Mouse (Mus musculus) mesoderm, embryonic 11.5 days (tissue): ENCODE measurements around the gene Cdkn1a.
"Not testable (repeated sequence)": the region's sequence is repeated elsewhere in the genome, so short reads cannot be mapped to it uniquely, and the experiment has no call there.

Experiments used
- DNase-seq: peaks from one replicate; pipeline ENCODE4 v3.0.0-alpha.2; 2012; ENCODE audit warnings: low read depth, low spot score

Gene Cdkn1a

GRCm38 (mm10) chr17:29081618-29082381 lies 9.0 kb upstream of the Cdkn1a start:
- DNase-seq, result no peak

- DNase-seq, result no peak
Measured at GRCm38 (mm10) chr17:29083586-29083985, 7.2 kb upstream of the Cdkn1a start.

GRCm38 (mm10) chr17:29084656-29085055 lies 6.1 kb upstream of the Cdkn1a start:
- no peak for DNase-seq

- DNase-seq, result no peak
Measured at GRCm38 (mm10) chr17:29085266-29085665, 5.5 kb upstream of the Cdkn1a start.

GRCm38 (mm10) chr17:29086916-29087315 lies 3.9 kb upstream of the Cdkn1a start:
- DNase-seq, result no peak

- no peak for DNase-seq
Measured at GRCm38 (mm10) chr17:29091348-29091944, 670 bp downstream of the Cdkn1a start.

- no peak for DNase-seq
Measured at GRCm38 (mm10) chr17:29092497-29092896, 1.7 kb downstream of the Cdkn1a start.

- DNase-seq, result peak; percentile 85
Measured at GRCm38 (mm10) chr17:29093110-29093952, 2.6 kb downstream of the Cdkn1a start.

GRCm38 (mm10) chr17:29093961-29094309 lies 3.2 kb downstream of the Cdkn1a start:
- DNase-seq, result no peak

GRCm38 (mm10) chr17:29094310-29095181 lies 3.8 kb downstream of the Cdkn1a start:
- no peak for DNase-seq

GRCm38 (mm10) chr17:29095201-29095733 lies 4.5 kb downstream of the Cdkn1a start:
- DNase-seq, result peak; percentile 90

GRCm38 (mm10) chr17:29096245-29096644 lies 5.5 kb downstream of the Cdkn1a start:
- DNase-seq, result no peak

GRCm38 (mm10) chr17:29096851-29097561 lies 6.2 kb downstream of the Cdkn1a start:
- DNase-seq, result no peak

- no peak for DNase-seq
Measured at GRCm38 (mm10) chr17:29098291-29098690, 7.5 kb downstream of the Cdkn1a start.

- DNase-seq, result no peak
Measured at GRCm38 (mm10) chr17:29099076-29099475, 8.3 kb downstream of the Cdkn1a start.

GRCm38 (mm10) chr17:29100627-29101026 lies 9.9 kb downstream of the Cdkn1a start:
- no peak for DNase-seq

- DNase-seq, result not testable (repeated sequence)
Measured at GRCm38 (mm10) chr17:29110356-29110755, 19.6 kb downstream of the Cdkn1a start.

GRCm38 (mm10) chr17:29111332-29111731 lies 20.6 kb downstream of the Cdkn1a start:
- no peak for DNase-seq

- DNase-seq, result no peak
Measured at GRCm38 (mm10) chr17:29113591-29114352, 23.0 kb downstream of the Cdkn1a start, which contains the start of gene Rab44. Gene Rab44 (plus strand): TSS chr17:29114145.

- DNase-seq, result no peak
Measured at GRCm38 (mm10) chr17:29116023-29116422, 25.2 kb downstream of the Cdkn1a start.
